Mouse (Mus musculus): Measurements from ENCODE around the gene Srp9. TPM values are rescaled to one million over a fixed set of nuclear protein-coding genes. Genes with fewer than 3 reads are reported as not detected.
A peak's percentile ranks its signal among the peaks of the same experiment; 100 is the strongest.

Gene Srp9
- 10 to 100 TPM; 64.7 to 68.9 TPM for total RNA-seq (2021)
- long read RNA-seq, experiment 1, transcript Srp9-201 (3 exons, 1,367 nt), result major isoform, 164 of 167 reads
- long read RNA-seq, experiment 1, partial matches to known transcripts, result 2 of 167 reads
- long read RNA-seq, experiment 1, other reads (novel, unspliced or antisense), result 0 of 167 reads
- long read RNA-seq, experiment 2, transcript Srp9-201 (3 exons, 1,367 nt), result major isoform, 137 of 143 reads
- long read RNA-seq, experiment 2, partial matches to known transcripts, result 2 of 143 reads
- long read RNA-seq, experiment 2, other reads (novel, unspliced or antisense), result 0 of 143 reads

DNA sequence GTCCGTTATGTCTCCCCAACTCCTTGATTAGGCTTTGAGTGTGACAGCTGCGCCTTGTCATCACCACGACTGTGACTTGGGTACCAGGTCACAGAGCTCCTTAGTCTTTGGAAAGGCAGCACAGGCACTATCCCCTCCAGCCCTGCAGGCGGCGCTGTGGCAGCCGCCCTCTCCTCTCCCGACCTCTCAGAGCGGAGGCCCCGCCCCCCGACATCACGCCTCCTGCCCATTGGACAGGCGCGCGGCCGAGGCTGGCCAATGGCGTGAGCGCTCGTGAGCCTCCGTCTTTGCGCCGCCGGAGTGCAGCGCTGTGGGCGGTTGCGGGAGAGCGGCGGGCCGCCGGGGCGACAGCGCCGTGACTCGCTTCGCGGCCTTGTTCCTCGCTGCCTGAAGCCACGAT is at the start of gene Srp9:
Gene Srp9 (plus strand): TSS at position 232 of the 400 bp plus-strand sequence.
- peak; percentile 98 to 99 for DNase-seq (ENCODE audit: low spot score in 2 of 2)

DNA sequence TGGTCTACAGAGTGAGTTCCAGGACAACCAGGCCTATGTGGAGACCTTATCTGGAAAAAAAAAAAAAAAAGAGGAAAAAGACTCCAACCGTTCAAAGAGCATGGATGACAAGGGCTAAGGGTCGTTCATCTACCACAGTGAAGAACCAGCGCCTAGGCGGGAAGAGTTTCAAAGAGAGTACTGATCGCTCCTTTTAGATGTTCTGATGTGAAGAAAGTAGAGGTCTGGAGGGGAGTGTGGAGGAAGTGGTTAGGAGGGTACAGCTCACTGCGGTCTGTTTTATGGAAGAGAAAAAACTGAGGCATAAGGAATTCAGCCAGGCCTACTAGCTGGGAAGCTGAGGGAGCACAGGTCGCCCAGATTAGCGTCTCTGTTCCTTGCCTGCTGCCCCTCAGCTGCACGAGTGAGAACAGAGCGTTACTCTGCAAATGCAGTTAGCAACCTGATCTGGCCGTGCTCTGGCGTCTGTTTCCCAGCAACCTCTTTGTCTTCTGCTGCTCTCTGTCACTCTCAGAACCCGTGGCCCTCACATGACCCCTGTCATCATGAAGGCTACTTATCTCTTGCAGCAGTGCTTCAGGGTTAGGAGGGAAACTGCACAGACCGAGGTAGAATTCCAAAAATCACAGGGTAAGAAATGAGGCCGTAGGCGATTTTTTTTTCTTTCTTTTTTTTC is 42.7 kb upstream of the Srp9 start:
- DNase-seq (ENCODE audit: low spot score in 2 of 2), result no peak

DNA sequence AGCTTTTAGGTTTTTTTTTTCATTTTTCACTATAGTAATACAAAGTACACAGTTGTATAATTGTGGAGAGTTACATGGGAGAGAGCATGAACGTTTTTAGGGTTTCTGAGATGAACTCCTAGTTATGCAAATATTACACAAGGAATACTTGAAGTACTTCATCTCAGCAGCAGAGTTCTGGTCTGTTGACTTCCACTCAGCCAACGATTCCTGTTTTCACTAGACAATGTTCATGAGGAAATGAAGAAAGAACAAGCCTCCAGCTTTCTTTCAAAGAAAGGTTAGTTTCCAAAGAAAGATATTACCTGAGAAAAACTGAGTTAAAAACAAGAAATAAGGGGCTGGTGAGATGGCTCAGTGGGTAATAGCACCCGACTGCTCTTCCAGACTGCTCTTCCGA is 41.1 kb upstream of the Srp9 start:
- DNase-seq (ENCODE audit: low spot score in 2 of 2), result no peak

DNA sequence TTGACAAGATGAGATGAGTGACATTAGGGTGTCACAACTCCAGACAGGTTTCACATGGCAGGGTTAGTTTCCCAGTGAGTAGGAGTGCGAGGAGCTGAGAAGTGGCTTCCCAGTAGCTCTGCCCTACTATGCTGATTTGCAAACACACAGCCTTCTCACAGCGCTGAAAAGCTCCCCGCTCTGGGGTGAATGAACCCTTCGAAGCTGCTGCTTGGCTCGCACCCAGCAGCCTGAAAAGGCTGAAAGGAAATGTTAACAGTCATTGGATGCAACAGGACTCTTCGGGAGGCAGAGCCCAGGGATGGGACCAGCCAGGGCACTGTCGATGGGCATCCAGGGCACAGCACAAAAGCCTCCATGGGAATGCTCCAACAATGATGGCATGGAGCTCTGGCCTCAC is 37.8 kb upstream of the Srp9 start:
- peak; percentile 26 to 39 for DNase-seq (ENCODE audit: low spot score in 2 of 2)

DNA sequence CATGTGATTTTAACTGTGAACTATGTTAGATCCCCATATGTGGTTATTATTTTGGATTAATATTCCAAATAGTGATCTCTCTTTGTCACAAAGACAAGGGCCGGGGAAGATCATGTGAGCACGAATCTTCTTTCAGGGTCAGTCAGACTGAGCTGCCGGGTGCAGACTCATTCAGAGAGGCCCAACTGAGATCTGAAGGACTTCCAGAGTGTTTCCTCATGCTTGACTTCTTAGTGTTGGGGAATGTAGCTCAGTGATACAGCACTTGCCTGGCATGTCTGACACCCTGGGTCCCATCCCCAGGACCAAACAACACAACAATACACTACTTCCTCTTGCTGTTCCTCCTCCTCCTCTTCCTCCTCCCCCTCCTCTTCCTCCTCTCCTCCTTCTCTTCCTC is 37.2 kb upstream of the Srp9 start:
- DNase-seq (ENCODE audit: low spot score in 2 of 2), result no peak

DNA sequence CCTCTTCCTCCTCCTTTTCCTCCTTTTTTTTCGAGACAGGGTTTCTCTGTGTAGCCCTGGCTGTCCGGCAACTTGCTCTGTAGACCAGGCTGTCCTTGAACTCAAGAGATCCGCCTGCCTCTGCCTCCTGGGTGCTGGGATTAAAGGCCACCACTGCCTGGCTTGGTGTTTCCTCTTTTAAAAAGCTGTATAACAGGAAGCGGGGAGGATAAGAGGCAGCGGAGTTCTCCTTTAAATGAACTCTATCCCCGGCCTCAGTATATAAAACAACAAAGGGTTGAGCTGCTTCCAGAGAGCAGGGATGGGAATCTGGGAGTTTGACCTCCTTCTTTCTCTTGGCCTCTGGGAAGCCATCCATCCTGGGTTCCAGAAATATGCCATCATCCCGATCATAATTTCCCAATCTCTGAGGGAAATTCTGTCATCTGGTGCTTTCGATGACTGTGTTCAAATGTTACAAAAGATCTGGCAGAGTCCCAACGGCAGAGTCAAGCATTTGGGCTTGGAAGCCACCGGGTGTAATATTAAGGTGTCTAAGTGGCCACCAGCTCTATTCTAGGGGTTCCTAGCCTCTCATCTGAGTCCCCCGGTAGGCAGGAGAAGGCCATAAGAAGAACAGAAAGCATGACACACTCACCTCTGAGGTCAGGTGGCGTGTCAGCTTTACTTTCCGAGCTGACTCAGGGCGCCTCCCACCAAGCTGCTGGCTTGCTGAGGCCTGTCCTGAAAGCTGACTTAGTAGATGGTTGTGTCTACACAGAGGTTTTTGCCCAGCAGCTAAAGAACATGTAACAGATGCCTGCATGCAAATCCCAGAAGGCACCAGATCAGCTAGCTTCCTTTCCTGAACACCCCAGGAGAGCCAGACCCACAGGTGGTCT is 36.5 kb upstream of the Srp9 start:
- DNase-seq (ENCODE audit: low spot score in 2 of 2), result no peak

DNA sequence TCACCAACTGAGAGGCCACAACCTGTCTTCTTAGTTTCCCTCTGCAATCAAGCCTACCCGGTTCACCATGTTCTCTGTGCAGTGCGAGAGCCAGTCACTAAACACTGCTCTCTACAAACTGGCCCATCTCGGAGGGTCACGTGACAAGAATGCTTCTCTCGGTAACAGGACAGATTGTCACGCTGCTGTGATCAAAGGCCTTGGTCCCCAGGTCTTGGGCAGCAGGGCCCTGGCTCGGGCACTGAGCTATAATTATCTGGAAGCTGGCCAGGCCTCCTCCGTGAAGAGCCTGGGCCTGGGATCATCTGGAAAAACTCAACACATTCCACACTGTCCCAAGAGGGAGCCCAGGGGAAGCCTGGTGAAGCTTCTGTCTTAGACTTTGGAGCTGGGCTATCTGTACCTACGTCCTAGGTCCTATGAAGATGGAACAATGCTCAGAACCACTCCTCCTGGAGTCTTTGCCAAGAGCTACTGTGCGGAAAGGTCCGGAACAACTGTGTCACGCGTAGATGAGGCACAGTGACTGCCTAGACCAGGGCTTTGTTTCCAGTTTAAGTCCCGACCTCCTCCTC is 35.6 kb upstream of the Srp9 start:
- DNase-seq (ENCODE audit: low spot score in 2 of 2), result no peak

DNA sequence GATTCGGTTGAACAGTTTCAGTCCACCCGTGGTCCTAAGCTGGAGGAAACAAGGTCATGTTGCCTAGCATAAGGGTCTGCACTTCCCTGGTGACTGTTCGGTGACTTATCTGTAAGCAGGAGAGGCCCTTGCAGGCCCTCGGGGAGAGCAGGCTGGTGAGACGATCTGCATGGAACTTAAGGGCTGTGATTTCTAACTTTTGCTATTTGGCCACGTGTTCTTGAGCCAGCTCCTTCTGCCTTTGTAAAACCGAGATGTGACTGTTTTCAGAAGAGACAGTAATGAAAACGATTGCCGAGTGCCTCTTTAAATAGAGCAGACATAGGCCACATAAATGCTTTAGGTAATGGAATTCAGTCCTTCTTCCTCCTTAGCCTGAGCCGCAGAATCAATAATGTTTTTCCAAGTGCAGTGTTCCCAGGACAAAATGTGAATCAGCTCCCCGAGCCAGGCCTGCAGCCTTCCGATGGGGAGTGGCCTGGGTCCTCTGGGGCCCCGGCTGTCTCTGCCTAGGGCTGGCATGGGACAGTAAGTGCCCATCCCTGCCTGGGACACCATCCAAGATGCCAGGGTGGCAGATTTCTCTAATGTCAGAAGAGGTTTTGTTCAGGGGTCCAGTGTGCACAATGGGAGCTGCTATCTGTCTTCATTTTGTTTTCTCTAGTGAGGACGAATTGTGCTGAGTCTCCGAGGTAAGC is 34.8 kb upstream of the Srp9 start:
- no peak for DNase-seq (ENCODE audit: low spot score in 2 of 2)

DNA sequence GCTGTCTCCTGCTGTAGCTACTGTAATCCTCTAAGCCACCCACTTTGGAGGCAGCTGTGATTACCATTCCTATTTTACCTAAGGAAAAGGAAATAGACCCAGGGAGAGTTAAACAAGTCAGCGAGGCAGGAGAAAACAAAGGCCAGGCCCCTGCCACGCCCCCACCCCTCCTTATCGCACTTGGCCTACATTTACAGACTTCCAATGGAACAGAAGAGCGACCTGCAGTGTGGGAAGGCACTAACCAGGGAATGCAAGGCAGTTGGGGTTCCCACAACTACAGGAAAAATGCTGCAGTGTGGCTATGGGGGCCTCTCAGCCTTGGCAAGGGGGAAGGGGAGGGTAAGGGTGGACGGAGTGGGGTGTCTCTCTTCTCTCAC is 34.2 kb upstream of the Srp9 start:
- no peak for DNase-seq (ENCODE audit: low spot score in 2 of 2)

DNA sequence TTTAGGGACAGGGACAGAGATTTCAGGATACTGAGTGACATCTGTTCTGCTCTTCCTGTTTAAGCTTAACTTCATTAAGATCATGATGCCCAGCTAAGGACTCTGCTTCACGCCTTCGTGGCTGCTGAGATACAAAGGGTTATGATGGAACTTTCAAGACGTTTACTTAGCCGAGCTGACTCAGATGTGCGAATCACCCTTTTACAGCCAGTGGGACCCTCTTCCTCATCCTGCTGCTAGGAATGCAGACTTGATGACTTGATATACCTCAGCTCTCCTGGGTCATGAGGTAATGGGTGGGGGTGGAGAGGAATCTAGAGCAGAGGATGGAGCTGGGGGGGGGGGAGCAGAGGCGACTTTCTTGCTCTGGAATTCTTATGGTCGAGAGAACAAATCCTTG is 33.3 kb upstream of the Srp9 start:
- DNase-seq (ENCODE audit: low spot score in 2 of 2), result no peak

DNA sequence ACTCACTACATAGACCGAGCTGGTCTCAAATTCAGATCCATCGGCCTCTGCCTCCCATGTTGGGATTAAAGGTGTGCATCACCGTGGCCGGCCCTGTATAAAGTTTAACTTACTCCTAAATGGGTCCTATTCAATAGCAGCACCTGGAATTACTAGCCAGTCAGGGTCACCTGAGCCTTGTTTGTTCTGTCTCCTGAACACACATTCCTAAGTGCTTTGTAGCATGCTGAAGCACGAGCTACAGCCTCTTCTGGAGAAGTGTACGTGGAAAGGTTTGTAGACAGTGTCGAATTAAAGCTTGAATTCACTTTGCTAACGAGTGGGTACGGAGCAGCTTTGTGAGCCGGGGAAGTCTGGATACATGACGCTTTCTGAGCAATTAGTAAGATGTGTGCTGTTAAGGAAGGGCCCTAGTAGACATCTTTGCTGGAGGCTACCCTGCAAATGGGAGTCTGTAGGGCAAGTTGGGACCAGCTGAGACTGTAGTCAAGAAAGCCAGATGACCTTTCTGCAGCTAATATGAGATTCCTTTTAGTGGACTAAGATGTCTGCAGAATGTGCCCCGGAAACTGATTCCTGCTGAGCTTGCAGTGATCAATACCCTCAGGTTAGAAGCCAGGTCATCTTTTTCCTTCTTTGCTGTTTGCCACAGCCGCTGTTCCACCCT is 32.7 kb upstream of the Srp9 start:
- DNase-seq (ENCODE audit: low spot score in 2 of 2), result no peak

DNA sequence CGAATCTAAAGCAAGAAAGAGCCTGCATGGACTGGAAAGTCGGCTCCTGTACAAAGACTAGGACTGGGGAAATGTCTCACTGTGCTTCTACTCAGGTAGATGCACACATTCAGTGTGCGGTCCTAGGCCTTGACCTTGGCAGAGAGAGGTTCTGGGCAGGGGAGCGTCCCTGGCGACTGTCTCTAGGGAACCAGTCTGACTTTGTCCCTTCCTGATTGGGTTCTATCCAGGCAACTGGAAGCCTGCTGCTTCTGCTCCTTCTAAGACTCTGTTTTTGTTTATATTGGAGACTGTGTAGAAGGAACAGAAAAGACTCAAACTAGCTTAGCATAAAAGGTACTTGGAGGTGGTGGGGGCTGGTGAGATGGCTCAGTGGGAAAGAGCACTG is 32.1 kb upstream of the Srp9 start:
- no peak for DNase-seq (ENCODE audit: low spot score in 2 of 2)

DNA sequence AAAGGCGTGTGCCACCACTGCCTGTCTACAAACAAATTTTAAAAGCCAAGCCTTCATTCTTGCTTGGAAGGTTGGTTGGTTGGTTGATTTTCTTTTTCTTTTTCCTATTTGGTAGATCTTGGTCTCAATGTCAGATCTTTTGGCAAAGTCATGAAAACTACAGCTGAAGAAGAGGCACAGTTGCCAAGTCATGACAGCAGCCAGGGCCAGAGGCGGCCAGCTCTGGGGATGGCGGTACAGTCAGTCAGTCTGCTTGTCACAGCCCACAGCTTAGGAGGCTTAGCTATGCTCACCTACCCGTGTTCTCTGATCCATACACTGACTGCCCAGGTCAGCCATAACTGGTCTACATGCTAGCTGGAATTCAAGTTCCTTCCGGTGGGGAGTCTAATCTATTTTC is 31.1 kb upstream of the Srp9 start:
- DNase-seq (ENCODE audit: low spot score in 2 of 2), result no peak

DNA sequence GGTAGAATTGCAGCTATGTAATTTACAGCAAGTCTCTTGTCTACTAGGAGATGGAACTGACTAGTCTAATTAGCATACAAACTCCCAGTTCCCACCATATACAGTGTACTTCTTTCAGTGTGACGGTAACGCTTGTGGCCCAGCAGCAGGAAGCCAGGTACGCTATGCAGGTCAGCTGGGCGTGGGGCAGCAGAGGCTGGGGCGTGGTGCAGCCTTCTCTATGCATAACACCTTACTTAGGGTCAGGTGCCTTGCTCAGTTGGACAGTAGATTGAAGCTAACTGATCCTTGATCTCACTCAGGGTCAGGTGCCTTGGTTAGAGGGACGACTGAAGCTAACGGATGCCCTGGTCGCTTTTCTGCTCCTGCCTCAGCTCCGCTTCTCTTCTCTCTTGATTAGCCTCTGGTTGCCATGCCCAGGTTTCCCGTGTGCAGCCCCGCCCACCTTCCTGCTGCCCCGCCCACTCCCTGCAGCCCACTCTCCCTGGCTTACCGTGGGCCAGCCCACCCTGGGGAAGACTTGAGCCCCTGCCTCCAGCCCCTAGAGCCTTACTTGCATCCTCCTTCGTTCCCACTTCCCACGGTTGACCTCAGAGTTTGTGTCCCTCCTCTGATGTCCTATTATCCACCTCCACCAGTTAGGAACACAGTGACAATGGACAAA is 29.9 kb upstream of the Srp9 start:
- DNase-seq (ENCODE audit: low spot score in 2 of 2), result no peak

DNA sequence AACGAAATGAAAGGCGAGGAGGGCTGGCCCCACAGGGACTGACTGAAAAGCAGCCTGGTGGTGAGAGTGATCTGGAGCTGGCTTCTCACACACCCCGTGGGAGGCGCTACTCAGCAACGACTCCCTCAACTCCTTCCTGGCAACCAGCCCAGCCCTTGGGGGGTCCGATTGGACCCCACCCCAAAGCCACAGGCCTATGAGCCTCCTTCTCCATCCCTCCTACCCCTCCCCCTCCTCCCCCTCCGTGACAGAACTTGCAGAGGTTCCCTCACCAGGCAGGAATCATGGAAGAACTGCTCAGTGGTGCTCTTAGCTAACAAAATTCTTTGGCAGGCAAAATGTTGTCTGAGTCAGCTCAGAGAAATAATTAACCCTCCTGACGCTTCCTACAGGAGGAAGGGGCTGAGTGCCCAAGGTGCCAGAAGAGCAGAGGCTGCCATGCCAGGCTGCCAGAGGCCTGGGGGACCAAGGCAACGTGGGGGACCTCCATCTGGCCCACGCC is 29.2 kb upstream of the Srp9 start:
- no peak for DNase-seq (ENCODE audit: low spot score in 2 of 2)

DNA sequence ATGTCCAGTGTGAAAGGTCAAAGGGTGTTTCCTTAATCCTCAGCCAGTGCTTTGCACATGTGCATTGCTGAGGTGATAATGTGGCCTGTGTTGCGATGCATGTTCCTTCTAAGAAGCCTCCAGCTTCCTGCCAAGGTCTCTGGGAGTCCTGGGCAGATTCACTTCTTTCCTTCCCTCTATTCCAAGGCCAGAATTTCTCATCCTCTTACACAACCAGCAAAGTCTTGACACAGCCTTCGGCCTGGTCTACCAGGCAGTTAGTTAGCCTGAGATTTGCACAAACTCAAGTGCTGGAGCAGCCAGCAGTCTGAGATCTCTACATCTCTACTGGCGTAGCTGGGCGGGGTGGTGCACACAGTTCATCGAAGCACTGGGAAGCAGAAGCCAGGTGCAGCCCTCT is 27.8 kb upstream of the Srp9 start:
- no peak for DNase-seq (ENCODE audit: low spot score in 2 of 2)

DNA sequence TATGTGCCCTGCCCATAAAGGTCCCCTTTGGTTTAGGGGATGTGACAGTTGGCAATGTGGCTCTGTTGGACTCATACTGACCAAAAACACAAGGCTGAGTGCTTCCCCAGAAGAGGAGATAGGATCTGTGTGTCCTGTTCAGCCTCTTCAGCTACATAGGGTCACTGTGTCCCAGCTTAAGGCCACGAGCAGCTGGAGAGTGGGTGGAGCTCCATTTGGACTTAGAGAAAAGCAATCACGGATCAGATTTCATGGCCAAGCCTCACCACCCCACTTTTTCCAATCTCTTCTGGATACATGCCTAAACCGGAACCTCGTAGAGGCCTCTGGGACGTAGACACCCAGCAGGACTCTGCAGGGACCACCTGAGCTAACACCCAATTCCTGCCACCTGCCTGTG is 25.5 kb upstream of the Srp9 start:
- DNase-seq (ENCODE audit: low spot score in 2 of 2), result no peak

DNA sequence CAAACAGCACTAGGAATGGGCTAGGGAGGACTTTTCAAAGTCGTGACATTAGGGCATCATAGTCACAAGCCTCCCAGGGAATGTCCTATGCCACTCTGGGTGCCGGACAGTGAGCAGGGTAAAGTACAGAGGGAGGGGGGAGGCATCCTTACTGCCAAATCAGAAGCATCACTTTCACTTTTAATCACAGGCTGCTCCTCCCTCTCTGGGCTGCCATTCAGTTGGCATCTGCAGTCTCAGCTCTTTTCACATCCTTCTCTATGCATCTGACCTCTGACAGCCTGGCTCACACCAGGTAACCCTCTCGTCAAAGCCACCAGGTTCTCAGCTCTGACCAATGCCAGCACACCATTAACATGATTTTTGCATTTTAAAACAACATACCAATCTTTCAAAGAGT is 24.1 kb upstream of the Srp9 start:
- DNase-seq (ENCODE audit: low spot score in 2 of 2), result no peak

DNA sequence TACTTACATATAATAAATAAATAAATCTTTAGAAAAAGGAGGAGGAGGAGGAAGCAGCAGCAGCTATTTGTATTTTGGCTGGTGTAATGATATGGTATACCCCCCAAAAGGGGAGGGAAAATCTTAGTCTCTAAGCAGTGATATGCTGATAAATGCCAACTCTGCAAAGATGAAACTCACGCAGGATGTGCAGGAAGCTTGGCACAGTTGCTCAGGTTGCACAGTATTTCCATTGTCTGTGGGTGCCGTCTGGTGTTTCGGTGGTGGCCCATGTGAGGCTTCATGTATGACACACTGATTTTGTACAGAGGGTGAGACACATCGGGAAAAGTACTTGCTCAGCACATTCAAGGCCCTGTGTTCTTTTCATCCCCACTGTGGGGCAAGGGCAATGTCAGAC is 23.1 kb upstream of the Srp9 start:
- no peak for DNase-seq (ENCODE audit: low spot score in 2 of 2)

DNA sequence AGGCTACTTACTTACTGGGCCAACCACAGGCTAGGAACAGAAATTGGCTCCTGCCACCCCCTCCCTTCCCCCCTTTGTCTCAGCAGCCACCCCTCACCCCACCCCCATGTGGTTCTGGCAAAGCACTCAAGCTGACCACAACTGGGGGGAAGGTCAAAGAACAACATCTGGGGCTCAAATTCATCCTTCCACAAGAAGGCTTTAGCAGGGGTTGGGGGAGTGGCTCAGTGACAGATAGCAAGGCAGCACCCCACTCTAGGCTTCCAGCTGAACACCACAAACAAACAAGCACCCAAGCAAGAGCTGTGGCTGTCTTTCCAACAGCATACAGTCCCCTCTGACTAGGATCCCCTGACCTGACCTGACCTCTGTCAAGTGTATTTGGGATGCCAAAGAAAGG is 21.8 kb upstream of the Srp9 start:
- no peak for DNase-seq (ENCODE audit: low spot score in 2 of 2)
